ENCODE assay signal across 26 mouse cellular contexts in the genomic region with DNA sequence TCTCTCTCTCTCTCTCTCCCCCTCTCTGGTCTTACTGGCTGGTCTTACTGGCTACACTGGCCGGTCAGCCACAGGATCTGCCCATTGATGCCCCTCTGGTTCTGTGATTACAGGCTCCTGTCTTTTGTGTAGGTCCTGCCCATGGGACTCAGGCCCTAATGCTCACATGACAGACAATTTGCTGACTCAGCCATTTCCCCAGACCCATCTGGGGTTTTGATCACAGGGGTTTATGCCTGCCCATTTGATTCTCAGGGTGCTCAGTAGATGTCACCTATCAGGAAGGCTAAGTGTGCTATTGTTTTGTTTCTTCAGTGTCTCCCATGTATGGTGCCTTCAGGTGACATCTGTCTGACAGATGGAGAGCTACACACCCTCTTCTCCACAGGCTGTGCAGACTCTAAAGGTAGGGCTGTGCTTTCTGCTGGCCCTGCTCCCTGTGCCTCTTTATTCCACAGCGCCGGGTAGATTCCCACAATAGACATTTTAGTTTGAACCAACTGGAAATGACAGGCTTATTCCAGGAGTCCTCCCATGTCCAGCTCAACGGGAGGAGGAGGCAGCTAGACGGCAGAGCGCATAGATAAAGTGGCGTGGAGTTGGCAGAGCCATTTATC. TPM values are rescaled to one million over a fixed set of nuclear protein-coding genes. Genes with fewer than 3 reads are reported as not detected.
DNase-seq lines count a peak whose midpoint lies in the region; ATAC-seq and TF ChIP-seq lines count a peak whose summit lies in the region.
"Had no signal": no experiment of that assay in that cellular context is flagged by ENCODE, and none has a peak within 500 bp of the region (broad histone marks: within the 10 kb centered on the region; RNA-seq: fewer than 3 reads in every experiment).

No protein-coding gene starts in this region.

- peak overlapping the region; percentile 31; the same call in 1 of the 2 replicates for H3K27ac ChIP-seq in forebrain, embryonic 13.5 days
- H3K27ac ChIP-seq in forebrain, postnatal 0 days (ENCODE audit: low read depth, low read length) = no peak overlapping the region
- peak overlapping the region; percentile 17; the same call in 1 of the 2 replicates for H3K27ac ChIP-seq in midbrain, embryonic 13.5 days
- H3K27ac ChIP-seq in midbrain, embryonic 14.5 days (replicated peaks; ENCODE audit: low read depth, low read length) = no peak overlapping the region; the same call in 1 of the 2 replicates
- H3K27ac ChIP-seq: gastrocnemius, adult 2 months; intestine, embryonic 15.5 days; kidney, embryonic 15.5 days; limb, embryonic 13.5 days; liver, embryonic 14.5 days; lung, embryonic 15.5 days; macrophage had no signal

- no peak for DNase-seq in forebrain, postnatal 0 days
- no peak for DNase-seq in midbrain, embryonic 14.5 days
- peak; percentile 57 for DNase-seq in cerebellum, adult 11-12 months
- DNase-seq in cerebellum, postnatal 36 days = peak; percentile 43 to 53
- no peak for DNase-seq in lung, postnatal 25 days (ENCODE audit: low spot score)
- no peak for DNase-seq in adrenal gland, postnatal 14 days
- DNase-seq: adrenal gland, adult 2 months; gastrocnemius, adult 2 months; heart, postnatal 10 days; kidney, postnatal 4 days; thymus, postnatal 14 days had no signal

- 83% methylated on average over 7 of the region's 7 CpGs for WGBS in forebrain, embryonic 13.5 days
- WGBS in forebrain, postnatal 0 days = 58% methylated on average over 7 of the region's 7 CpGs
- WGBS in midbrain, embryonic 13.5 days = 68% methylated on average over 7 of the region's 7 CpGs
- 60% methylated on average over 7 of the region's 7 CpGs for WGBS in midbrain, embryonic 14.5 days

- peaks cover 56% of the 10 kb centered on the region for H3K4me1 ChIP-seq in forebrain, embryonic 13.5 days
- H3K4me1 ChIP-seq in forebrain, postnatal 0 days (ENCODE audit: insufficient read depth) = peaks cover 3% of the 10 kb centered on the region; the same call in 1 of the 2 replicates
- peaks cover 57% of the 10 kb centered on the region for H3K4me1 ChIP-seq in midbrain, embryonic 13.5 days (replicated peaks)
- peaks cover 41% of the 10 kb centered on the region for H3K4me1 ChIP-seq in midbrain, embryonic 14.5 days (ENCODE audit: control insufficient read depth, insufficient read depth, low read length)
- H3K4me1 ChIP-seq: intestine, embryonic 15.5 days had no signal

- H3K9me3 ChIP-seq in forebrain, embryonic 13.5 days (replicated peaks) = no peaks in the 10 kb centered on the region
- H3K9me3 ChIP-seq in forebrain, postnatal 0 days (ENCODE audit: low read length) = no peaks in the 10 kb centered on the region
- H3K9me3 ChIP-seq in midbrain, embryonic 13.5 days = no peaks in the 10 kb centered on the region
- H3K9me3 ChIP-seq in midbrain, embryonic 14.5 days (ENCODE audit: control insufficient read depth, low read length) = no peaks in the 10 kb centered on the region
- H3K9me3 ChIP-seq: intestine, embryonic 15.5 days; kidney, embryonic 15.5 days; limb, embryonic 13.5 days; lung, embryonic 15.5 days had no signal

- H3K9ac ChIP-seq in forebrain, embryonic 13.5 days = no peak overlapping the region
- H3K9ac ChIP-seq in forebrain, postnatal 0 days = no peak overlapping the region
- H3K9ac ChIP-seq in midbrain, embryonic 13.5 days (replicated peaks) = no peak overlapping the region
- H3K9ac ChIP-seq in midbrain, embryonic 14.5 days (replicated peaks; ENCODE audit: low read length) = no peak overlapping the region
- H3K9ac ChIP-seq: intestine, embryonic 15.5 days; kidney, embryonic 15.5 days; limb, embryonic 13.5 days; liver, embryonic 14.5 days; lung, embryonic 15.5 days had no signal

- no peak overlapping the region for H3K4me2 ChIP-seq in forebrain, embryonic 13.5 days
- no peak overlapping the region for H3K4me2 ChIP-seq in forebrain, postnatal 0 days (ENCODE audit: low read depth)
- H3K4me2 ChIP-seq in midbrain, embryonic 13.5 days (replicated peaks) = no peak overlapping the region
- no peak overlapping the region for H3K4me2 ChIP-seq in midbrain, embryonic 14.5 days (ENCODE audit: low read length)
- H3K4me2 ChIP-seq: heart, embryonic 11.5 days; intestine, embryonic 15.5 days; kidney, embryonic 15.5 days; limb, embryonic 13.5 days; lung, embryonic 15.5 days had no signal

- TF ChIP-seq CTCF in forebrain, postnatal 0 days (IDR thresholded peaks at IDR 0.05; ENCODE audit: low read depth) = no peak

- ATAC-seq in forebrain, embryonic 13.5 days = no peak
- ATAC-seq in forebrain, postnatal 0 days = no peak
- ATAC-seq in midbrain, embryonic 13.5 days = no peak
- no peak for ATAC-seq in midbrain, embryonic 14.5 days (ENCODE audit: low FRiP score, low TSS enrichment)
- ATAC-seq: forebrain, embryonic 16.5 days; intestine, embryonic 15.5 days had no signal

- H3K4me3 ChIP-seq in forebrain, embryonic 13.5 days = no peak overlapping the region
- H3K4me3 ChIP-seq in forebrain, postnatal 0 days (ENCODE audit: low read depth, low read length) = no peak overlapping the region
- no peak overlapping the region for H3K4me3 ChIP-seq in midbrain, embryonic 13.5 days (replicated peaks)
- H3K4me3 ChIP-seq in midbrain, embryonic 14.5 days (replicated peaks; ENCODE audit: low read depth, low read length) = no peak overlapping the region
- H3K4me3 ChIP-seq: erythroblast, embryonic 14.5 days; gastrocnemius, adult 2 months; intestine, embryonic 15.5 days; kidney, embryonic 15.5 days; limb, embryonic 13.5 days; lung, embryonic 15.5 days had no signal

- no peaks in the 10 kb centered on the region for H3K27me3 ChIP-seq in forebrain, embryonic 13.5 days
- H3K27me3 ChIP-seq in forebrain, postnatal 0 days (ENCODE audit: insufficient read depth, low read length) = no peaks in the 10 kb centered on the region
- 0 out of 2 replicates have a peak, but pooled peaks cover 4% of the 10 kb centered on the region for H3K27me3 ChIP-seq in midbrain, embryonic 13.5 days
- no peaks in the 10 kb centered on the region for H3K27me3 ChIP-seq in midbrain, embryonic 14.5 days (ENCODE audit: control insufficient read depth, insufficient read depth, low read length)
- H3K27me3 ChIP-seq: intestine, embryonic 15.5 days; kidney, embryonic 15.5 days; limb, embryonic 13.5 days; lung, embryonic 15.5 days had no signal

- H3K36me3 ChIP-seq in forebrain, embryonic 13.5 days (ENCODE audit: poor library complexity, severe bottlenecking) = no peaks in the 10 kb centered on the region
- H3K36me3 ChIP-seq in forebrain, postnatal 0 days (ENCODE audit: insufficient read depth) = no peaks in the 10 kb centered on the region
- no peaks in the 10 kb centered on the region for H3K36me3 ChIP-seq in midbrain, embryonic 13.5 days
- H3K36me3 ChIP-seq in midbrain, embryonic 14.5 days (ENCODE audit: control insufficient read depth, insufficient read depth, low read length) = no peaks in the 10 kb centered on the region
- H3K36me3 ChIP-seq: intestine, embryonic 15.5 days; kidney, embryonic 15.5 days; limb, embryonic 13.5 days; lung, embryonic 15.5 days had no signal

RNA-seq across cellular contexts. Expression of a gene that starts 47.6 kb away (rescaled TPM):
- polyA plus RNA-seq in forebrain, embryonic 13.5 days (2015; fragmentation: Nextera tagmentation; extraction: Ambion mirVana) = 0.68 and 1.1 TPM in 2 replicates
- not detected in 2 replicates for total RNA-seq in forebrain, postnatal 0 days (2014; rRNA removed)
- polyA plus RNA-seq in forebrain, postnatal 0 days (2015; fragmentation: Nextera tagmentation; extraction: Ambion mirVana) = 0.11 TPM in 1 of 2 replicates, not detected in the other
- polyA plus RNA-seq in midbrain, embryonic 13.5 days (2015; fragmentation: Nextera tagmentation; extraction: Ambion mirVana) = 1.5 and 1.7 TPM in 2 replicates
- 0.26 and 0.61 TPM in 2 replicates for polyA plus RNA-seq in midbrain, embryonic 14.5 days (2014; fragmentation: Nextera tagmentation; extraction: Ambion mirVana)
- not detected in 2 replicates for total RNA-seq in adrenal gland, postnatal 14 days (2021)
- total RNA-seq: adrenal gland, adult 2 months; common myeloid progenitor, adult 5-6 weeks; gastrocnemius, adult 2 months; heart, postnatal 10 days; layer of hippocampus, postnatal 10 days; left cerebral cortex, postnatal 10 days had no signal
- polyA plus RNA-seq: adrenal gland, adult 2 months; embryonic facial prominence, embryonic 11.5 days; erythroblast, embryonic 14.5 days; heart, embryonic 11.5 days; intestine, embryonic 15.5 days; kidney, embryonic 15.5 days; liver, embryonic 14.5 days; lung, embryonic 15.5 days; macrophage had no signal

Comparison
In these comparisons a context has a peak if more than half of its experiments do, and no peak if none do; other contexts are left out.
1. H3K27ac ChIP-seq: peak in forebrain, embryonic 13.5 days (single experiment) and midbrain, embryonic 13.5 days (single experiment); none in forebrain, postnatal 0 days (single experiment) and midbrain, embryonic 14.5 days (single experiment).
2. DNase-seq: peak in cerebellum, adult 11-12 months (single experiment) and cerebellum, postnatal 36 days (2 of 2); none in forebrain, postnatal 0 days (single experiment), midbrain, embryonic 14.5 days (single experiment), lung, postnatal 25 days (single experiment) and adrenal gland, postnatal 14 days (single experiment).